Mouse (Mus musculus) layer of hippocampus, adult 6 months (tissue): ENCODE measurements around the gene Mccc1. TPM values are rescaled to one million over a fixed set of nuclear protein-coding genes. Genes with fewer than 3 reads are reported as not detected.

Experiments used
- long read RNA-seq, 2 experiments: library from polyadenylated mRNA; unstranded; transcript quantifications; one replicate each; pipeline ENCODE4 v2.0.0; 2019 to 2020
- polyA plus RNA-seq: library from polyadenylated mRNA; unstranded; fragments of <200 nt; fragmentation: Nextera tagmentation; gene quantifications from 2 replicates; pipeline ENCODE4 v1.2.3, GENCODE M21; 2021

The Mccc1 gene
- polyA plus RNA-seq: 14.2 and 23.7 TPM in 2 replicates
- long read RNA-seq, experiment 1, transcript Mccc1-201 (19 exons, 2,455 nt): major isoform, 18 of 27 reads
- long read RNA-seq, experiment 1, partial matches to known transcripts: 5 of 27 reads
- long read RNA-seq, experiment 1, other reads (novel, unspliced or antisense): 4 of 27 reads
- long read RNA-seq, experiment 2, transcript Mccc1-201 (19 exons, 2,455 nt): major isoform, 133 of 200 reads
- long read RNA-seq, experiment 2, partial matches to known transcripts: 26 of 200 reads
- long read RNA-seq, experiment 2, other reads (novel, unspliced or antisense): 41 of 200 reads

GRCm38 (mm10) chr3:36000275-36001239, at the start of gene Mccc1:
Gene Mccc1, minus strand, starts transcription at chr3:36000678.

GRCm38 (mm10) chr3:35937345-35937744, 63.1 kb downstream of the Mccc1 start, which contains the start of gene Dcun1d1:
Gene Dcun1d1, minus strand, starts transcription at chr3:35937445.

Other genes with a start within 250 kb of the Mccc1 start
- gene Atp11b, start 246.6 kb downstream of the Mccc1 start, polyA plus RNA-seq: 4.8 and 5.1 TPM in 2 replicates
- gene Dcun1d1, start 63.2 kb downstream of the Mccc1 start, polyA plus RNA-seq: 66.6 and 68.0 TPM in 2 replicates
- gene Ccdc144b, start 52.9 kb upstream of the Mccc1 start, polyA plus RNA-seq: not detected in 2 replicates
- 36.6 and 38.4 TPM in 2 replicates for gene Acad9, start 65.3 kb upstream of the Mccc1 start, polyA plus RNA-seq
- gene D3Ertd254e, start 150.3 kb upstream of the Mccc1 start, polyA plus RNA-seq: 7.7 and 7.8 TPM in 2 replicates
- gene Qrfpr, start 221.6 kb upstream of the Mccc1 start, polyA plus RNA-seq: 2.1 and 2.2 TPM in 2 replicates